Mouse (Mus musculus) E14TG2a.4 (cell line): ENCODE measurements around the gene Ctnnd2.
A peak's percentile ranks its signal among the peaks of the same experiment; 100 is the strongest.

Source experiments
- H3K27me3 ChIP-seq: 2 replicates; pipeline ENCODE4 v1.6.1; 2014; ENCODE audit warnings: low read length, control low read depth; ENCODE audit not compliant: insufficient read depth
- H3K36me3 ChIP-seq: 2 replicates; pipeline ENCODE4 v1.6.1; 2014; ENCODE audit warnings: low read length, control low read depth; ENCODE audit not compliant: insufficient read depth
- H3K4me1 ChIP-seq: replicated peaks from 2 replicates; pipeline ENCODE4 v1.6.1; 2014; ENCODE audit warnings: low read depth, low read length, control low read depth
- H3K4me3 ChIP-seq: replicated peaks from 2 replicates; pipeline ENCODE4 v1.5.1; 2014; ENCODE audit warnings: mild to moderate bottlenecking, low read length
- H3K9me3 ChIP-seq: 2 replicates; pipeline ENCODE4 v1.6.1; 2014; ENCODE audit warnings: low read length, control low read depth
- CTCF ChIP-seq: conservative IDR thresholded peaks from 2 replicates; pipeline ENCODE4 v1.5.1; 2014; ENCODE audit warnings: low read length
- NANOG ChIP-seq: IDR thresholded peaks from 2 replicates; pipeline ENCODE4 v1.6.1; 2014; ENCODE audit warnings: borderline replicate concordance, low read length, mixed read lengths
- POU5F1 ChIP-seq: IDR thresholded peaks from 2 replicates; pipeline ENCODE4 v1.6.1; 2014; ENCODE audit warnings: low read length, borderline replicate concordance

Gene Ctnnd2

DNA sequence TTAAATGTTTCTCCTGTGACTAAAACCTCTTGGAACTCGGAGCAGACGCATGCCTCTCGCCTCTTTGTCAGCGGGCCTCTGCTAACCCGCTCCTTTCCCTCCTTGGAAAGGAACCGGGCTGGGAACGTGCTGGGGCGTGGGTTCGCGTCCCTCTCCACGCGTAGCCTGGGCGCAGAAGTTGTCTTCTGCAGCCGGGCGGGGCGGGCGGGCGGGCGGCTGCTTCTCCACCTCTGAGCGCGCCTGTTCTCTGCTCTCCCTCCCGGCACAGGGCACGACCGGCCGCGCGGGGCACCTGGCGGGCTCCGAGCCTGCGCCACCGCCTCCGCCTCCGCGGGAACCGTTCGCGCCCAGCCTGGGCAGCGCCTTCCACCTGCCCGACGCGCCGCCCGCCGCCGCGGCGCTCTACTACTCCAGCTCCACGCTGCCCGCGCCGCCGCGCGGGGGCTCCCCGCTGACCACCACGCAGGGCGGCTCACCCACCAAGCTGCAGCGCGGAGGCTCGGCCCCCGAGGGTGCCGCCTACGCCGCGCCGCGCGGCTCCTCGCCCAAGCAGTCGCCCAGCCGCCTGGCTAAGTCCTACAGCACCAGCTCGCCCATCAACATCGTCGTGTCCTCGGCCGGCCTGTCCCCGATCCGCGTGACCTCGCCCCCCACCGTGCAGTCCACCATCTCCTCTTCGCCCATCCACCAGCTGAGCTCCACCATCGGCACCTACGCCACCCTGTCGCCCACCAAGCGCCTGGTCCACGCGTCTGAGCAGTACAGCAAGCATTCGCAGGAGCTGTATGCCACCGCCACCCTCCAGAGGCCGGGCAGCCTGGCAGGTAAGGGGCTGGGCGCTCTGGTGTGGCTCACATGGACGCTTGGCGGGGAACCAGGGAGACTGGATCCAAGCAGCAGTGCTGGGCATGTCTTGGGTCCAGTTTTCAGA, 474.4 kb downstream of the Ctnnd2 start:
- no peak for TF ChIP-seq NANOG
- no peak for TF ChIP-seq CTCF
- TF ChIP-seq POU5F1 = no peak
- H3K36me3 ChIP-seq = no peaks in the 10 kb centered on the region
- H3K27me3 ChIP-seq = peaks cover 28% of the 10 kb centered on the region
- H3K4me3 ChIP-seq = peak overlapping the region; percentile 81
- peaks cover 25% of the 10 kb centered on the region for H3K4me1 ChIP-seq
- no peaks in the 10 kb centered on the region for H3K9me3 ChIP-seq

DNA sequence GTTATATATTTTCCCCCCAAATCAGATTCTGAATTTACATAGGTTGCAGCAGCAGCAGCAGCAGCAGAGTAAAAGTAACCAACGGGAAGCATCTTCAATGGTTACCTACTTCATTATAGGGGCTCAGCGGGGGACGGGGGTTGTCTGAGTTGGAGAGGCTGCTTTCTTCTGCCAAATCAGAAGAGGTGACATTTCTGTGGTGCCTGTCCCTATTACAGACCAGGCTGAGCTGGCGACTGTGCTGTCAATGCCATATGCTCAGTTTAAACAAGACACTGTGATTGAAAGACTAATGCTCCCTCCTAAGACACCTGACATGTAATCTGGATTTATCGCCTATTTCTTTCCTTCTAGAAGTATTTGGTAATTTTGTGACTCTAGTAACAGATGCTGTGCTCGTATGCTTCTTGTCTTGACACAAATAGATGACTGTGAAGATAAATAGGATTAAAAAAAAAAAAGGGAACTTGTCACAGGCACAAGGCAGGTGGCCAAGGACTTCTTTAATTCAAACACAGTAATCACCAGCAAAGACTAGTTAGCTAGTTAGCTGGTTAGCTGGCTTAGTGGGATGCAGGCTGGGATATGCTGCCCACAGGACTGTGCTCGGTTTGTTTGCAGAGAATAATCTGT, 475.4 kb downstream of the Ctnnd2 start:
- Histone ChIP-seq H3K36me3 (no peaks in the 10 kb centered on the region), H3K9me3 (no peaks in the 10 kb centered on the region), H3K27me3 (peaks cover 28% of the 10 kb centered on the region), H3K4me1 (peaks cover 32% of the 10 kb centered on the region), H3K4me3 (no peak overlapping the region)
- TF ChIP-seq CTCF (no peak), POU5F1 (no peak), NANOG (no peak)

DNA sequence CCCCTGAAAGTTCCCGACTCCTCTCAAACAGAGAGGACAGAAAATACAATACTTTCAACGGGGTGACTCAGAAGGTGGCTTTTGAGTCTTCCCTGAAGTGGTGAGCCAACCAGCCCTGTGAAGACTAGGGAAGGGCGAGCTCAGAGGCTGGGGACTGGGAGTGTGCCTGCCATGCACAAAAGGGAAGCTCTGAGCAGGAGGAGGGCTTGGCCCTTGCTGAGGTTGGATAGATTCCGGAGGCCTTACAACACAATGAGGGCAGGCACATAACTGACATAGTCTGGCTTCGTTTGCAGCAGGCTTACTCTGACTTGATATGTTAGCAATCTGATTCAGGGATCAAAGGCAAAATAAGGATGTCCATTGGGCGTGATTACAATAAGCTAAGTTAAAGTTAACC, 477.6 kb downstream of the Ctnnd2 start:
- H3K36me3 ChIP-seq = no peaks in the 10 kb centered on the region
- TF ChIP-seq NANOG (no peak), POU5F1 (no peak), CTCF (no peak)
- H3K27me3 ChIP-seq = peaks cover 28% of the 10 kb centered on the region
- H3K4me1 ChIP-seq = peaks cover 42% of the 10 kb centered on the region
- no peaks in the 10 kb centered on the region for H3K9me3 ChIP-seq
- no peak overlapping the region for H3K4me3 ChIP-seq

DNA sequence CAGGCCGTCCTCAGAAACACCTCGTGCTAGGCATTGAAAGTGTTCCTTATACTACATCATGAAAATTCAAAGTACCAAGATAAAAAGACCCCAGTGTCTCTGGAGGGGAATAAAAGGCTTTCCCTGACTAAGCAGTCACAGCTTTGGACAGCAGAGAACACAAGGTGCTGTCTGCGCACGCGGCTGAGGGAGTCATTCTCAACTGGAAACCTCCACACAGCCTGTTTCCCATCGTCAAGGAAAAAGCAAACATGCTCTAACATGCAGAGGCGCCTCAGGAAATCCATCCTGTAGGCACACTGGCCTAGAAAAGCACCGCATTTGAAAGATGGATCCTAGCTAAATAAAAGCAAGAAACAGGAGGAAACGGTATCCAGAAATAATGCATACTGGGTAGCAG, 483.0 kb downstream of the Ctnnd2 start:
- TF ChIP-seq POU5F1 (no peak), CTCF (no peak), NANOG (no peak)
- H3K4me1 ChIP-seq = peaks cover 32% of the 10 kb centered on the region
- H3K27me3 ChIP-seq = 0 out of 2 replicates have a peak, but pooled peaks cover 2% of the 10 kb centered on the region
- no peaks in the 10 kb centered on the region for H3K36me3 ChIP-seq
- no peaks in the 10 kb centered on the region for H3K9me3 ChIP-seq
- H3K4me3 ChIP-seq = no peak overlapping the region

- H3K9me3 ChIP-seq = no peaks in the 10 kb centered on the region
- peaks cover 37% of the 10 kb centered on the region for H3K4me1 ChIP-seq
- no peak overlapping the region for H3K4me3 ChIP-seq
- 0 out of 2 replicates have a peak, but pooled peaks cover 2% of the 10 kb centered on the region for H3K27me3 ChIP-seq
- H3K36me3 ChIP-seq = no peaks in the 10 kb centered on the region
- TF ChIP-seq NANOG (no peak), CTCF (no peak), POU5F1 (no peak)
These were observed 485.2 kb downstream of the Ctnnd2 start for GRCm38 (mm10) chr15:30657588-30657987.

DNA sequence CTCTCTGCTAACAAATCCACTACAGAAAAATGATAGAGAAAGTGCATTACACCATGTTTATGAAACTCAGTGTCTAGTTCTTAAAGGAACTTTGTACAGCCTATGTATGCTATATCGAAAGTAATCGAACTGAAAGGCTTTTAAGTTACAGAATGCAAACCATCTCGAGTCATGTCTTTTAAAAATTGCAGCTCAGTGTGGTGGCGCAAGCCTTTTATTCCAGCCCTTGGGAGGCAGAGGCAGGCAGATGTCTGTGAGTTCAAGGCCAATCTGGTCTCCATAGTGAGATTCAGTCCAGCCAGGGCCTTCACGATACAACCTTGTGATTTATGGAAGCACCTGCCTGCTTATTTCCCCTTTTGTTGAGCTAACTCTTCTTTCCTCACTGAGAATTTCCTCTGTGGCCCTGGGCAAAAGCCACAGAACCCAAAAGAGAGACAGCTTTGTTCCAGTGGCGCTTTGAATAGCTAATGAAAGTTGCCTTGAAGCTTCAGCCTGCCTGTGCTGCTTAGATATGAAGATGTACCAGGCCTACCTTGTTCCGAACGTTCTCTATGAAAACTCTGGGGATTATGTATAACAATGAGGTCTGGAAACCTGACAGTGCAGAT, 488.3 kb downstream of the Ctnnd2 start:
- TF ChIP-seq POU5F1 (no peak), CTCF (no peak), NANOG (no peak)
- Histone ChIP-seq H3K27me3 (no peaks in the 10 kb centered on the region), H3K36me3 (no peaks in the 10 kb centered on the region), H3K4me1 (peaks cover 44% of the 10 kb centered on the region), H3K9me3 (no peaks in the 10 kb centered on the region), H3K4me3 (no peak overlapping the region)

DNA sequence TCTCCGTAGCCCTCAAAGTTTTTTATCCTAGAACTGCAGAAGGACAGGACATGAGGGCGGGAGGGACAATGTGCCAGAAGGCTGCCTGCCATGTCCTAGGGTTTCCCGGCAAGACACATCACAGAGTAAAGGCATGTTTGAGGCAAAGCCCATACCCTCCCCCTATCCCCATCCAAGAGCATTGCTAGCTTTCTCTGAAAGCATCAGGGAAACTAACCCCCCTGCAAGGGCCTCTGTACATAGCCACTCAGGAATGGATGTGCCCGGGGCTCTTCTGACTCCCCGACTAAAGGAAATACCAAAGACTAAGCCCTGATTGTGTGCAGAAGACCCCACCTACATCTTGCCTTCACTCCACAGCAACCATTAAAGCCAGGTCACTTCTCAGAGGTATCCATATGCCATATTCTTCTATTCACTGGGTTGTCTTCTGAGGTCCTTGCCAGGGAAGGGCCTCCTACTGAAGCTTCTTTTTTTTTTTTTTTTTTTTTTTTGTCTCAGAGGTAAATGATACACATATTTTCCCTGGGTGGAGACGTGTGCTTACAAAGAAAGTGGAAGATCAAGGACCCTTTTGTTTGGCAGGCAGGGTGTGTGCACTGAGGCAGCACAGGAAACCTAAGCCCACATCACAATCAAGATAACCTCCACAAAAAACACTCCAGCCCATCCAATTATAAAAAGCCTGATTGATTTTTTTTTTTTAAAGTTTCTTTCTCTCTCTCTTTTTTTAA, 489.5 kb downstream of the Ctnnd2 start:
- H3K4me1 ChIP-seq = peaks cover 37% of the 10 kb centered on the region
- no peak for TF ChIP-seq CTCF
- TF ChIP-seq POU5F1 = no peak
- TF ChIP-seq NANOG = no peak
- no peaks in the 10 kb centered on the region for H3K36me3 ChIP-seq
- H3K9me3 ChIP-seq = no peaks in the 10 kb centered on the region
- H3K27me3 ChIP-seq = no peaks in the 10 kb centered on the region
- H3K4me3 ChIP-seq = no peak overlapping the region
